Mouse (Mus musculus) thymus, postnatal 4 days (tissue): ENCODE data around the gene Gm21454.
"Not testable (repeated sequence)": the region's sequence is repeated elsewhere in the genome, so short reads cannot be mapped to it uniquely, and the experiment has no call there.

Source experiments
- DNase-seq: peaks from one replicate; pipeline ENCODE4 v3.0.0; 2021

Gene Gm21454

GRCm38 (mm10) chrY:13252091-13252490 is at the start of gene Gm21454, which contains the start of gene Gm21440:
TSS of gene Gm21454 (plus strand) at chrY:13252442.
TSS of gene Gm21440 (plus strand) at chrY:13252391.
- not testable (repeated sequence) for DNase-seq

GRCm38 (mm10) chrY:13223828-13224227 is 28.4 kb upstream of the Gm21454 start, which contains the start of gene Gm21828:
TSS of gene Gm21828 (minus strand) at chrY:13223928.
- not testable (repeated sequence) for DNase-seq

- not testable (repeated sequence) for DNase-seq
Measured at GRCm38 (mm10) chrY:13348963-13349362, 96.7 kb downstream of the Gm21454 start, which contains the start of gene Gm21725. TSS of gene Gm21725 (minus strand) at chrY:13349063.
